Mouse (Mus musculus): ENCODE data around the gene Trex1. TPM values are rescaled to one million over a fixed set of nuclear protein-coding genes. Genes with fewer than 3 reads are reported as not detected.
A peak's percentile ranks its signal among the peaks of the same experiment; 100 is the strongest.

Gene Trex1
- polyA plus RNA-seq, 1 experiment: 228 TPM

GRCm38 (mm10) chr9:109096856-109097255 is 37.3 kb upstream of the Trex1 start:
- H3K27me3 ChIP-seq (ENCODE audit: control insufficient read depth, insufficient read depth, low read length): no peaks in the 10 kb centered on the region
- peaks cover 19% of the 10 kb centered on the region for H3K4me1 ChIP-seq (replicated peaks; ENCODE audit: control insufficient read depth, insufficient read depth, low read length)

GRCm38 (mm10) chr9:109096251-109096661 is 36.7 kb upstream of the Trex1 start:
- no peak overlapping the region for H3K27ac ChIP-seq (ENCODE audit: control insufficient read depth, insufficient read depth, low read length)
- peaks cover 19% of the 10 kb centered on the region for H3K4me1 ChIP-seq (replicated peaks; ENCODE audit: control insufficient read depth, insufficient read depth, low read length)

More at GRCm38 (mm10) chr9:109096856-109097255, 37.3 kb upstream of the Trex1 start:
- no peak overlapping the region for H3K4me3 ChIP-seq (ENCODE audit: control insufficient read depth, insufficient read depth, low read length)
- H3K27ac ChIP-seq (ENCODE audit: control insufficient read depth, insufficient read depth, low read length): no peak overlapping the region
- TF ChIP-seq CTCF (IDR thresholded peaks at IDR 0.05; ENCODE audit: borderline replicate concordance, control insufficient read depth, extremely low read depth, insufficient read depth, low read length, poor library complexity) (no peak), POLR2A (IDR thresholded peaks at IDR 0.05; ENCODE audit: control insufficient read depth, extremely low read depth, insufficient read depth, low read length, poor library complexity) (no peak)
- WGBS: 94% methylated on average over 6 of the region's 6 CpGs
- no peaks in the 10 kb centered on the region for H3K36me3 ChIP-seq (ENCODE audit: control insufficient read depth, insufficient read depth, low read length)
- no peak for DNase-seq

GRCm38 (mm10) chr9:109095137-109095982 is 35.8 kb upstream of the Trex1 start, which contains the start of gene Plxnb1:
TSS of gene Plxnb1 (plus strand) at chr9:109095389.
- Histone ChIP-seq H3K4me1 (replicated peaks; ENCODE audit: control insufficient read depth, insufficient read depth, low read length) (peaks cover 18% of the 10 kb centered on the region), H3K27ac (ENCODE audit: control insufficient read depth, insufficient read depth, low read length) (no peak within 1 kb of the TSS; the same call in 1 of the 2 replicates), H3K27me3 (ENCODE audit: control insufficient read depth, insufficient read depth, low read length) (no peaks in the 10 kb centered on the region), H3K36me3 (ENCODE audit: control insufficient read depth, insufficient read depth, low read length) (no peaks in the 10 kb centered on the region), H3K4me3 (ENCODE audit: control insufficient read depth, insufficient read depth, low read length) (peak within 1 kb of the TSS; percentile 84)
- DNase-seq: peak; percentile 76
- whole genome bisulfite sequencing: under 1% methylated on average over 101 of the region's 102 CpGs
- 0 out of 2 replicates have a peak, but pooled peaks have one; percentile 26 for TF ChIP-seq POLR2A (IDR thresholded peaks at IDR 0.05; ENCODE audit: control insufficient read depth, extremely low read depth, insufficient read depth, low read length, poor library complexity)
- 0 out of 2 replicates have a peak, but pooled peaks have one; percentile 30 for TF ChIP-seq CTCF (IDR thresholded peaks at IDR 0.05; ENCODE audit: borderline replicate concordance, control insufficient read depth, extremely low read depth, insufficient read depth, low read length, poor library complexity)

More at GRCm38 (mm10) chr9:109096251-109096661, 36.7 kb upstream of the Trex1 start:
- no peak for DNase-seq
- no peaks in the 10 kb centered on the region for H3K27me3 ChIP-seq (ENCODE audit: control insufficient read depth, insufficient read depth, low read length)
- peak overlapping the region; percentile 84 for H3K4me3 ChIP-seq (ENCODE audit: control insufficient read depth, insufficient read depth, low read length)
- no peaks in the 10 kb centered on the region for H3K36me3 ChIP-seq (ENCODE audit: control insufficient read depth, insufficient read depth, low read length)
- no peak for TF ChIP-seq POLR2A (IDR thresholded peaks at IDR 0.05; ENCODE audit: control insufficient read depth, extremely low read depth, insufficient read depth, low read length, poor library complexity)
- no peak for TF ChIP-seq CTCF (IDR thresholded peaks at IDR 0.05; ENCODE audit: borderline replicate concordance, control insufficient read depth, extremely low read depth, insufficient read depth, low read length, poor library complexity)
- WGBS: 90% methylated on average over 9 of the region's 9 CpGs

- TF ChIP-seq POLR2A (IDR thresholded peaks at IDR 0.05; ENCODE audit: control insufficient read depth, extremely low read depth, insufficient read depth, low read length, poor library complexity): no peak
- no peak for DNase-seq
- H3K4me1 ChIP-seq (replicated peaks; ENCODE audit: control insufficient read depth, insufficient read depth, low read length): peaks cover 17% of the 10 kb centered on the region
- H3K27me3 ChIP-seq (ENCODE audit: control insufficient read depth, insufficient read depth, low read length): no peaks in the 10 kb centered on the region
- H3K36me3 ChIP-seq (ENCODE audit: control insufficient read depth, insufficient read depth, low read length): no peaks in the 10 kb centered on the region
- WGBS: 12% methylated on average over 21 of the region's 21 CpGs
- H3K4me3 ChIP-seq (ENCODE audit: control insufficient read depth, insufficient read depth, low read length): peak overlapping the region; percentile 84
- no peak overlapping the region; the same call in 1 of the 2 replicates for H3K27ac ChIP-seq (ENCODE audit: control insufficient read depth, insufficient read depth, low read length)
Observed at GRCm38 (mm10) chr9:109094553-109095136, 35.1 kb upstream of the Trex1 start.

- Histone ChIP-seq H3K27me3 (ENCODE audit: control insufficient read depth, insufficient read depth, low read length) (no peaks in the 10 kb centered on the region), H3K36me3 (ENCODE audit: control insufficient read depth, insufficient read depth, low read length) (no peaks in the 10 kb centered on the region), H3K4me1 (replicated peaks; ENCODE audit: control insufficient read depth, insufficient read depth, low read length) (peaks cover 17% of the 10 kb centered on the region), H3K27ac (ENCODE audit: control insufficient read depth, insufficient read depth, low read length) (no peak overlapping the region), H3K4me3 (ENCODE audit: control insufficient read depth, insufficient read depth, low read length) (no peak overlapping the region)
- no peak for TF ChIP-seq POLR2A (IDR thresholded peaks at IDR 0.05; ENCODE audit: control insufficient read depth, extremely low read depth, insufficient read depth, low read length, poor library complexity)
- TF ChIP-seq CTCF (IDR thresholded peaks at IDR 0.05; ENCODE audit: borderline replicate concordance, control insufficient read depth, extremely low read depth, insufficient read depth, low read length, poor library complexity): no peak
- DNase-seq: no peak
- WGBS: 65% methylated on average over 11 of the region's 11 CpGs
Observed at GRCm38 (mm10) chr9:109093786-109094552, 34.4 kb upstream of the Trex1 start.

GRCm38 (mm10) chr9:109092799-109093198 is 33.3 kb upstream of the Trex1 start:
- TF ChIP-seq CTCF (IDR thresholded peaks at IDR 0.05; ENCODE audit: borderline replicate concordance, control insufficient read depth, extremely low read depth, insufficient read depth, low read length, poor library complexity) (no peak), POLR2A (IDR thresholded peaks at IDR 0.05; ENCODE audit: control insufficient read depth, extremely low read depth, insufficient read depth, low read length, poor library complexity) (no peak)
- no peak for DNase-seq
- Histone ChIP-seq H3K27me3 (ENCODE audit: control insufficient read depth, insufficient read depth, low read length) (no peaks in the 10 kb centered on the region), H3K27ac (ENCODE audit: control insufficient read depth, insufficient read depth, low read length) (no peak overlapping the region), H3K4me3 (ENCODE audit: control insufficient read depth, insufficient read depth, low read length) (no peak overlapping the region), H3K36me3 (ENCODE audit: control insufficient read depth, insufficient read depth, low read length) (no peaks in the 10 kb centered on the region), H3K4me1 (replicated peaks; ENCODE audit: control insufficient read depth, insufficient read depth, low read length) (peaks cover 17% of the 10 kb centered on the region)
- 95% methylated on average over 6 of the region's 6 CpGs for WGBS

Data from thymus, adult 2 months (tissue).